21 mouse cellular contexts compared by ENCODE assay signal in genomic region chr5:46830114-46830513, GRCm38 (mm10).
DNase-seq lines count a peak whose midpoint lies in the region; ATAC-seq lines count a peak whose summit lies in the region.
"Had no signal": no experiment of that assay in that cellular context is flagged by ENCODE, and none has a peak within 500 bp of the region (broad histone marks: within the 10 kb centered on the region; RNA-seq: fewer than 3 reads in every experiment).

No protein-coding gene starts in this region.

- H3K9me3 ChIP-seq in hindbrain, embryonic 14.5 days (ENCODE audit: control insufficient read depth, low read length) = no peaks in the 10 kb centered on the region
- H3K9me3 ChIP-seq in hindbrain, embryonic 13.5 days = no peaks in the 10 kb centered on the region
- no peaks in the 10 kb centered on the region for H3K9me3 ChIP-seq in midbrain, embryonic 13.5 days
- H3K9me3 ChIP-seq in midbrain, embryonic 15.5 days = no peaks in the 10 kb centered on the region
- H3K9me3 ChIP-seq: forebrain, embryonic 15.5 days; heart, embryonic 12.5 days; heart, embryonic 15.5 days; hindbrain, embryonic 10.5 days had no signal

- H3K4me1 ChIP-seq in hindbrain, embryonic 14.5 days (replicated peaks; ENCODE audit: control insufficient read depth, insufficient read depth, low read length) = peaks cover 9% of the 10 kb centered on the region; the same call in 1 of the 2 replicates
- H3K4me1 ChIP-seq in hindbrain, embryonic 13.5 days (replicated peaks) = peaks cover 8% of the 10 kb centered on the region; the same call in 1 of the 2 replicates
- peaks cover 21% of the 10 kb centered on the region for H3K4me1 ChIP-seq in midbrain, embryonic 13.5 days (replicated peaks)
- peaks cover 6% of the 10 kb centered on the region; the same call in 1 of the 2 replicates for H3K4me1 ChIP-seq in midbrain, embryonic 15.5 days
- H3K4me1 ChIP-seq: heart, embryonic 12.5 days; heart, embryonic 15.5 days had no signal

- WGBS in hindbrain, embryonic 14.5 days = 42% methylated on average over 6 of the region's 6 CpGs
- WGBS in hindbrain, embryonic 13.5 days = 47% methylated on average over 6 of the region's 6 CpGs
- WGBS in midbrain, embryonic 13.5 days = 39% methylated on average over 6 of the region's 6 CpGs
- WGBS in midbrain, embryonic 15.5 days = 36% methylated on average over 6 of the region's 6 CpGs

- H3K9ac ChIP-seq in hindbrain, embryonic 14.5 days = no peak overlapping the region
- no peak overlapping the region for H3K9ac ChIP-seq in hindbrain, embryonic 13.5 days
- H3K9ac ChIP-seq in midbrain, embryonic 13.5 days (replicated peaks) = no peak overlapping the region
- no peak overlapping the region for H3K9ac ChIP-seq in midbrain, embryonic 15.5 days
- H3K9ac ChIP-seq: forebrain, embryonic 15.5 days; heart, embryonic 12.5 days; heart, embryonic 15.5 days had no signal

- ATAC-seq in hindbrain, embryonic 14.5 days (ENCODE audit: low FRiP score) = no peak
- no peak for ATAC-seq in hindbrain, embryonic 13.5 days (ENCODE audit: low FRiP score)
- ATAC-seq in midbrain, embryonic 13.5 days = peak; percentile 44; the same call in 1 of the 2 replicates
- no peak for ATAC-seq in midbrain, embryonic 15.5 days (replicated peaks)
- ATAC-seq: CD4-positive, CD25-positive, alpha-beta regulatory T cell, adult 4 months; inflammation-experienced regulatory T-cells, adult 6 months had no signal

- H3K36me3 ChIP-seq in hindbrain, embryonic 14.5 days (replicated peaks; ENCODE audit: control insufficient read depth, insufficient read depth) = no peaks in the 10 kb centered on the region
- no peaks in the 10 kb centered on the region for H3K36me3 ChIP-seq in hindbrain, embryonic 13.5 days
- no peaks in the 10 kb centered on the region for H3K36me3 ChIP-seq in midbrain, embryonic 13.5 days
- H3K36me3 ChIP-seq in midbrain, embryonic 15.5 days (replicated peaks) = no peaks in the 10 kb centered on the region
- H3K36me3 ChIP-seq: forebrain, embryonic 15.5 days; heart, embryonic 12.5 days; heart, embryonic 15.5 days; hindbrain, embryonic 10.5 days had no signal

- no peak overlapping the region for H3K4me2 ChIP-seq in hindbrain, embryonic 14.5 days (replicated peaks)
- H3K4me2 ChIP-seq in hindbrain, embryonic 13.5 days = no peak overlapping the region
- H3K4me2 ChIP-seq in midbrain, embryonic 13.5 days (replicated peaks) = 0 out of 2 replicates have a peak overlapping the region, but pooled peaks have one; percentile 1
- H3K4me2 ChIP-seq in midbrain, embryonic 15.5 days = no peak overlapping the region
- H3K4me2 ChIP-seq: forebrain, embryonic 15.5 days; heart, embryonic 12.5 days; heart, embryonic 15.5 days had no signal

- H3K27ac ChIP-seq in hindbrain, embryonic 14.5 days = 0 out of 2 replicates have a peak overlapping the region, but pooled peaks have one; percentile 6
- no peak overlapping the region for H3K27ac ChIP-seq in hindbrain, embryonic 13.5 days
- peak overlapping the region; percentile 51 for H3K27ac ChIP-seq in midbrain, embryonic 13.5 days
- H3K27ac ChIP-seq in midbrain, embryonic 15.5 days = no peak overlapping the region
- H3K27ac ChIP-seq: forebrain, embryonic 15.5 days; heart, embryonic 15.5 days; hindbrain, embryonic 10.5 days had no signal

- H3K4me3 ChIP-seq in hindbrain, embryonic 14.5 days (replicated peaks; ENCODE audit: low read length) = no peak overlapping the region
- H3K4me3 ChIP-seq in hindbrain, embryonic 13.5 days = no peak overlapping the region
- no peak overlapping the region for H3K4me3 ChIP-seq in midbrain, embryonic 13.5 days (replicated peaks)
- H3K4me3 ChIP-seq in midbrain, embryonic 15.5 days = no peak overlapping the region
- H3K4me3 ChIP-seq: forebrain, embryonic 15.5 days; heart, embryonic 12.5 days; heart, embryonic 15.5 days; hindbrain, embryonic 10.5 days had no signal

- DNase-seq in hindbrain, embryonic 14.5 days (ENCODE audit: low spot score) = no peak
- DNase-seq in retina, embryonic 14.5 days (ENCODE audit: low spot score) = peak; percentile 68
- DNase-seq in retina, postnatal 1 day = peak; percentile 45
- DNase-seq: adrenal gland, adult 8-10 months; adrenal gland, postnatal 36 days; cerebellum, adult 18-20 months; cerebellum, adult 9-10 months; cerebellum, postnatal 14 days; gastrocnemius, postnatal 25 days; heart, adult 18-20 months; heart, postnatal 10 days; heart, postnatal 36 days had no signal

- H3K27me3 ChIP-seq in hindbrain, embryonic 14.5 days (ENCODE audit: control insufficient read depth, insufficient read depth, low read length) = 0 out of 2 replicates have a peak, but pooled peaks cover 3% of the 10 kb centered on the region
- H3K27me3 ChIP-seq in hindbrain, embryonic 13.5 days = 0 out of 2 replicates have a peak, but pooled peaks cover 6% of the 10 kb centered on the region
- H3K27me3 ChIP-seq in midbrain, embryonic 13.5 days = peaks cover 7% of the 10 kb centered on the region
- no peaks in the 10 kb centered on the region for H3K27me3 ChIP-seq in midbrain, embryonic 15.5 days (replicated peaks)
- H3K27me3 ChIP-seq: forebrain, embryonic 15.5 days; heart, embryonic 12.5 days; heart, embryonic 15.5 days had no signal

Comparison
In these comparisons a context has a peak if more than half of its experiments do, and no peak if none do; other contexts are left out.
1. H3K27ac ChIP-seq: peak in hindbrain, embryonic 14.5 days (single experiment) and midbrain, embryonic 13.5 days (single experiment); none in hindbrain, embryonic 13.5 days (single experiment) and midbrain, embryonic 15.5 days (single experiment).